Mouse (Mus musculus) ovary, adult 18-20 months (tissue): ENCODE data around the gene Rftn1.
"Not testable (repeated sequence)": the region's sequence is repeated elsewhere in the genome, so short reads cannot be mapped to it uniquely, and the experiment has no call there.

Experiments used
- DNase-seq: peaks from one replicate; pipeline ENCODE4 v3.0.0; 2022; ENCODE audit warnings: low spot score, mixed read lengths

Rftn1 gene

GRCm38 (mm10) chr17:50127045-50127813, 63.2 kb downstream of the Rftn1 start:
- DNase-seq: no peak

DNA sequence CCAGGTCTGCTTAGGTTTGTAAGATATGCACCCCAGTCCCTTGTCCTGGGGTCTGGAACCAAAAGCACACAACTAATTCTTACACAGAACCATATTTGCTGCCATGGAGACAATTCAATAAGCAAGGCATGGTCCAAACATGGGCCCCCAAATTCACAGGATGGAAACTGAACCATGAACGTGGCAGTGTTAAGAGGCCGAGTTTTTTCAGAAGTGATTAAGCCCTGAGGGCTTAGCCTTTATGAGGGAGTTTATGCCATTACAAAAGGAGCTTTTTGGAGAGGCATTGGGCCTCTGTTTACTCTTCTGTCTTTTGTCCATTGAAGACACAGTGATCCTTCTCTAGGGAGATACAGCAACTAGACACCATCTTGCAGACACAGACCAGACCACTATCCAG, 63.9 kb downstream of the Rftn1 start:
- DNase-seq: no peak

DNA sequence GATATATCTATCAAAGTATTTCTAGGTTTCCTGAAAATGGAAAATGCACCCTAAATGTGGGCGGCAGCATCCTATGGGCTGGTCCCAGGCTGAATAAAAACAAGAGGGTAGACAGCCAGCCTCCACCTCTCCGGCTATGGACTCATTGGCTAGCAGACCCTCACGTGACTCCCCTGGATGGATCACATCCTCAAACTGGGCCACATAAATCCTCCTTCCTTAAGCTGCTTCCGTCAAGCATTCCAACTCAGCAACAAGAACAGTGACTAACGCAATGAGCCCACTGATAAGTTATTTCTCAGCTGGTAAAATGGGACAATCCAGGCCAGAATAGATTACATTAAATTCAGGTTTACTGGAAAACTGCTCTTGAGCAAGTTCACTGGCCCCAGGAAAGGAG, 64.6 kb downstream of the Rftn1 start:
- DNase-seq: no peak

DNA sequence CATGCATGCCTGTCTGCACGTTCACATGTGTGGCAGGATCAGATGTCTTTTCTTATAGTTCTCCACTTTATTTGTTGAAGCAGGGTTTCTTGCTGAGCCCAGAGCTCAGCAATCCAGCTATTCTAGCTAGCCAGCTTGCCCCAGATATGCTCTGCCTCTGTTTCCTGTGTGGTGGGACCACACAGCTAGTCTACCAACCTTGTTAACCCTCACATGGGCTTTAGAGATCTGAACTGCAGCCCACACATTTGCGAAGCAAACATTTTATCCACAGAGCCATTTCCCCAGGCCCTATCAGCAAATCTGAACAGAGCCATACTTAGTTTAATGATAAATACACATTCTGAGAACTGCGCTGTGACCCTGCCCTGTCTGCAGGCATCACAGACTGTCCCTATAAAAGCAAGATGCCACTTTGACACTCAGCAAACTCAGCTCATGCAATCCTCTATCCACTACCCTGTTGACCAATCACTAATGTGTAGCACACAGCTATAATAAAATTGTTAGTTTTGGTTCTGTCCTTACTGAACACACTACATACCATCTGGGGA, 65.2 kb downstream of the Rftn1 start:
- no peak for DNase-seq

GRCm38 (mm10) chr17:50124708-50125107, 65.8 kb downstream of the Rftn1 start:
- DNase-seq: no peak

DNA sequence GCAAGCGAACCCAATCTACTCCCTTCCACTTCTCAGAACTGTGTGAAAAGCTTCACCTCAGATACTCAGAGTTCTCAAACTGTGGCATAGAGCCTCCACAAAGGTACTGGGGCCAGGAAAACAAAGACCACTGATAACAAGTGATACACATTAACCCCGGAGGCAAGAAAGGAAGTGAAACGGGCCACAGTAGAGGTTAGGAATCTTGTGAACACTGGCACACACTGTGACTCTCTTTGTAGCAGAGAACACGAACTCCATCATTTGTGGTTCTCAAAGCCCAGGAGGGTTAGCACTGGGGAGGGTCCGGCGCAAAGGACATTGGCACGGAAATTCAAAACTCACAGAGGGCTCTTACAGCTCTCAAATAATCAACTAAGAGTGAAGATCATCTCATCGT, 67.9 kb downstream of the Rftn1 start:
- no peak for DNase-seq

GRCm38 (mm10) chr17:50120098-50120497, 70.4 kb downstream of the Rftn1 start:
- no peak for DNase-seq

- no peak for DNase-seq
These were observed 73.0 kb downstream of the Rftn1 start for GRCm38 (mm10) chr17:50117461-50117860.

DNA sequence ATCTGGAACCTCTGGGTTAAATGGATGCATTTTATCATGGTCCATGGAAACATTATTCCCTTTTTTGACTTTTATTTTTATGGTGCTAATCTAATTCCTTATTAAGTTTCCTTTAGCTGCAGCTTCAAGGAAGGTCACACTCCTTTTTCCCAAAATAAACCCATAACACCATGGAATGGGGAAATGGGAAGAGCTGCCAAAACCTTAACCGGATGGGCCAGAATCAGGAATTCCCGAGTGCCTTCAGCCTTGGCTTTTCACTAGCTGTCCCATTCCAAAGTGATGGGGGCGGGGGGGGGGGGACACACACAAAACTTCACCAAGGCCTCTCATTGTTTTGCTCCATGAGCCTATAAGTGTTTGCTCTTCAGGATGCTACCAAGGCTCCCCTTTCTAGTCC, 73.5 kb downstream of the Rftn1 start:
- no peak for DNase-seq

DNA sequence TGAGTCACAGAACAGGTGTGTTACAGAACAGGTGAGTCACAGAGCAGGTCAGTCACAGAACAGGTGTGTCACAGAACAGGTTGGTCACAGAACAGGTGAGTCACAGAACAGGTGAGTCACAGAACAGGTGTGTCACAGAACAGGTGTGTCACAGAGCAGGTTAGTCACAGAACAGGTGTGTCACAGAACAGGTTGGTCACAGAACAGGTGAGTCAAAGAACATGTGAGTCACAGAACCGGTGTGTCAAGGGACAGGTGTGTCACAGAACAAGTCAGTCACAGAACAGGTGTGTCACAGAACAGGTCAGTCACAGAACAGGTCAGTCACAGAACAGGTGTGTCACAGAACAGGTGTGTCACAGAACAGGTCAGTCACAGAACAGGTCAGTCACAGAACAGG, 74.1 kb downstream of the Rftn1 start:
- DNase-seq: not testable (repeated sequence)

DNA sequence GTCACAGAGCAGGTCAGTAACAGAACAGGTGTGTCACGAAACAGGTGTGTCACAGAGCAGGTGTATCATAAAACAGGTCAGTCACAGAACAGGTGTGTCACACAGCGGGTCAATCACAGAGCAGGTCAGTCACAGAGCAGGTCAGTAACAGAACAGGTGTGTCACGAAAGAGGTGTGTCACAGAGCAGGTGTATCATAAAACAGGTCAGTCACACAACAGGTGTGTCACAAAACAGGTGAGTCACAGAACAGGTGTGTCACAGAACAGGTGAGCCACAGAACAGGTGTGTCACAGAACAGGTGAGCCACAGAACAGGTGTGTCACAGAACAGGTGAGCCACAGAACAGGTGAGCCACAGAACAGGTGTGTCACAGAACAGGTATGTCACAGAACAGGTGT, 74.8 kb downstream of the Rftn1 start:
- DNase-seq: not testable (repeated sequence)

GRCm38 (mm10) chr17:50114659-50115058, 75.8 kb downstream of the Rftn1 start:
- DNase-seq: no peak

DNA sequence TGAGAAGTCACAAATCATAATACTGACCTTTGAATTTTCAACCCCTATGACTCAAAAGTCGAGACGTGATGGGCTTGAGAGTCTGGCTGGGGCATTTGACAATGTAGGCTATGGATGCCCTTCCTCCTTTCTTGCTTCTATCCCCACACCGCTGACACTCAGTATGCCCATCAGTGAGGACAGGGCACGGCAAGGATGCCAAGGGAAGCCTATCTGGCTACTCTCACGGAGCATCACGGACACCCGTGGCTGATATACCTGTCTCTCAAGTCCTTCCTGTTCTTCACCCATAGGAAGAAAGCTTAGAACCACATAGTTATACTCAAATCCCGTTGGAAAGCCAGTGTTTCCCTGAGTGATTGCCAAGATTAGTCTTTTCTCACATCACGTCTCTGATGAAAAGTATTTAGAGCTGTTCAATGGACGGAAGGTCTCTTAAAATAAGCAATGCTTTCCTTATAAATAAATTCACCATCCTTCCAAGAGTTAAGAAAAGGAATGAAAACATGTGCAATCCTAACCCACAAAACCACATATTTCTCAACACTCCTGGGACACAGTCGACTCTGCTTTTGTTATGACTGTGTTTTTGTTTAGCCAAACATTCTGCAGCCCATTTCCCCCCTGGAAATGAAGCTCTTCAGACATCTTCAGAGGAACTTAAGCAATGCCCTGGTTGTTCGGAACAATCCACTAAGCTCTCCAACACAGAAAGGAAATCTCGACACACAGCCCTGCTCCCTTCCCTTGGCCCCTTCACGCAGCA, 79.6 kb downstream of the Rftn1 start:
- DNase-seq: no peak

DNA sequence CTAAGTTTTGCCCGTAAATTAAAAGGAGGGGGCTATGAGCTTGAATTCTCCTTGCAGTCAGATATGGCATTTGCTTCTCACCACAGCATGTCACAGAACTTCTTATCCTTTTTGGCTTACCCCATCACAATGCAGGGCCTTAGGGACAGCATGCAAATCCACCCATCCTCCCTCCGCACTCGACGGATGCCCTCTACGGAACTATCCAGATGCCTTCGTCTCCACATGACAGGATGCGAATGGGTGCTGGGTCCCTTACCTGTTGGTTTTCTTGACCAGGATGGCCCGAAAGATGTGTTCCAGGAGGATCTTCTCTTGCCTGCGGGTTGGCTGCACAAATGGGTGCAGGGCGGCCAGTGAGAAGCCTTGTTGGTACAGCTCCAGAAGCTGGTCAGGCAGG, 83.7 kb downstream of the Rftn1 start:
- DNase-seq: no peak

DNA sequence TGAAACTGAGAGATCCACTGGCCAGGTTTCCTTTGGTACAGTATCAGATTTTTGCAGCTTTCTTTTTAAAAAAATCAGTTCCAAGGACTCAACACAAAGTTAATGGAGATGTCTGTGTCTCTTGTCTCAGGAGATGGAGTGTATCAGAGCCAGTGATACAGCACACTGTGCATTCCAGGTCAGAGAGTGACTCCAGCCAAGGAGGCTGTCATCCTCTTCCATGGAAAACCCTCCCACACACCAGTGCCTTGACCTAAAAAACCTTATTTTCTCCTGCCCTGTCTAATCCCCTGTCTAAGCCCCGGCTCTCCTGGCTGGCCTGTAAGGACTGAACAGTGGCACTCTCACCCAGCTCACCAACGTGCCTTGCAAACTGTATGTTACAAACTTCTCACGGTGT, 86.3 kb downstream of the Rftn1 start:
- DNase-seq: no peak

- no peak for DNase-seq
These were observed 89.1 kb downstream of the Rftn1 start for GRCm38 (mm10) chr17:50101416-50101815.

GRCm38 (mm10) chr17:50100070-50100469, 90.4 kb downstream of the Rftn1 start:
- DNase-seq: no peak

DNA sequence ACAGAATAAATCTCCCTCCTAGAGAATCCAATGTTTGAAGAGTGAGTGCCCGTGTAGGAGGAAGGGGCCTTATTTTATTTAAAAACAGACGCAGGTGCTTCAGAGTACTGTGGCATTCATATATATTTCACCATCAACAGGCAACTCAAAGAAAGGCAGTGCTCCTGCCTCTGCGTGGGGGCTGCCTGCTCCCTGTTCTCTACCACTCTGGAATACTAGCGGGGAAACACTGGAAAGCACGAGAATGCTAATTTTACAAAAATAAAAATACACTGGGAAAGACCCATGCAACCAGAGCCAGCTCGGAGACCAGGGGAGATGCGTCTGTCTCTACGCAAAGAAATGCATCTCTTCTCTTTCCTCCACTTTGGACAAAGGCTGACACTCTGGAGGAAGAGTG, 91.1 kb downstream of the Rftn1 start:
- no peak for DNase-seq

GRCm38 (mm10) chr17:50098297-50098696, 92.2 kb downstream of the Rftn1 start:
- DNase-seq: no peak

DNA sequence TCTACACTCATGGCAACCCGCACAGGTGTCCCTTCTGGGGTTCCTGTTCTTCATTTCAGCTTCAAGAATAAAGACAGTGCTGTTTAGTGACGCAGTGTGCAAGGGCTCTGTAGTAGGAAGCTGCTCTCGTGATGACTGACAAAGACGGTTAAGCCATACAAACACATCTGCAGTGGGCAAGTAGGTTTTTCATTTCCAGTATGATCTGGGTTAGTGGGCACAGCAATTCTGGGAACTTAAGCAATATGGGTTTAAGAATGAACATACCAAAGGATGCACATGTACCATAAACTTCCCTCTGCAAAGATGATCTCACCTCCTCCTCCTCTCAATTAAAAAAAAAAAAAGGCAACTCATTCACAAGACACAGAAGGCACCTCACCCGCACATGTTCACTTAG, 92.6 kb downstream of the Rftn1 start:
- no peak for DNase-seq

DNA sequence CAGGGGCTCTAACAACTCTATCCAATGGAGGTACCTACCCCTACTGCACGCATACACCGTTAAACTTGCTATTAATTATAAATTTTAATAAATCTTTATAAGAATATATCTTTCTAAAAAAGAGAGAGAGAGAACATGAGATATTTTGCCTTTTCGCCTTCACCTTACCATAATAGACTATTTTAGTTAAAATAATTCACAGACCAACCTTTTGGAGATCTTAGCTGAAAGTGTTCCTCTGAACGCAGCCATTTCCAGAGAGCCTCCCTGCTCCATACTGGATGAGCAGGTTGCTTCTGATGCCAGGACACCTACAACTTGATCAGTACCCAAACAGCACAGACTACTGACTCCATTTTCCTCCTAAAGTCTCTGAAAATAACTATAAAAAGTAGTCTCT, 94.2 kb downstream of the Rftn1 start:
- DNase-seq: no peak

GRCm38 (mm10) chr17:50094596-50094995, 95.9 kb downstream of the Rftn1 start:
- no peak for DNase-seq

DNA sequence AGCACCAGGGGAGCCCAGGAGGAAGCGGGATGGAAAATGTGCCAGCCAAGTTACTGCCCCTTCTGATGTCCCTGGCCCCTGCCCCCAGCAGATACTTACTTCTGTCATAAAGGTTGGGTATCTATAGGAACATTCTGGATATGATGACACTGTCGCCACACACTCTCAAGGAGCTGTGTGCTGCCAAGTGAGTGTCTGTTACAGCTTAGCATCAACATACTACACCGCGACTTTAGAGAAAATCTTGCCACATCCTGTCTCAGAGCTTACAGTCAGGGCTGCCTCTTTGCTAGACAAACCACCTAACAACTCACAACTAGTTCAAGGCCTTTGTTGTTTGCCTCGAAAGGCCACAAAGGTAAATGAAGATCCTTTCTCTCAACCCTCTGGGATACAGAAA, 96.4 kb downstream of the Rftn1 start:
- no peak for DNase-seq
